Mouse (Mus musculus) layer of hippocampus, postnatal 36 days (tissue): ENCODE results near the gene Defb10. TPM values are rescaled to one million over a fixed set of nuclear protein-coding genes. Genes with fewer than 3 reads are reported as not detected.
"Not testable (repeated sequence)": the region's sequence is repeated elsewhere in the genome, so short reads cannot be mapped to it uniquely, and the experiment has no call there.

Experiments used
- DNase-seq, 2 experiments: peaks; one replicate each; pipeline ENCODE4 v3.0.0; 2022
- total RNA-seq, 2 experiments: library from RNA; stranded (reverse); gene quantifications; 2 replicates each; pipeline ENCODE4 v1.2.3; 2021

Gene Defb10
- not detected for total RNA-seq

DNA sequence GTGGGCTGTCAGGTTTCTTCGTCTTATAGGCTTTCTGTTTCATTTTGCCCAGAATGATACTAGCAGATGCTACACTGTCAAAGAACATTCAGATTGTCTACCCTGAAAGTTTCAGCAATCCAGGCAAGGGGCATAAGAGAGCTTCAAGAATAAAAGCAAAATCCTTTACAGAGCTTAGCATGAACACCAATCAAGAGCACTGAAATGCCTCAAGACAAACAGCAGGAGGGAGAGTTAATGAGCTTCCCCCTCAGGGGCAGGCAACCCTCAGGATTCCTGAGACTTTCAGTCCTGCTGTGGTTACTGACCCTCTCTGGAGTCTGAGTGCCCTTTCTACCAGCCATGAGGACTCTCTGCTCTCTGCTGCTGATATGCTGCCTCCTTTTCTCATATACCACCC is at the start of gene Defb10:
TSS of gene Defb10 (plus strand) at position 316 of the 400 bp plus-strand sequence.
- DNase-seq: not testable (repeated sequence)

DNA sequence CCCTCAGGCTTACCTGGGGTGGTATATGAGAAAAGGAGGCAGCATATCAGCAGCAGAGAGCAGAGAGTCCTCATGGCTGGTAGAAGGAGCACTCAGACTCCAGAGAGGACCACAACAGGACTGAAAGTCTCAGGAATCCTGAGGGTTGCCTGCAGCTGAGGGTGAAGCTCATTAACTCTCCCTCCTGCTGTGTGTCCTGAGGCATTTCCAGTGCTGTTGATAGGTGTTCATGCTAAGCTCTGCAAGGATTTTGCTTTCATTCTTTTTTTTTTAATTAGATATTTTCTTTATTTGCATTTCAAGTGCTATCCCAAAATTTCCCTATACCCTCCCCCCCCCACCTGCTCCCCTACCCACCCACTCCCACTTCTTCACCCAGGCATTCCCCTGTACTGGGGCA is 26.6 kb downstream of the Defb10 start, which contains the start of gene Defb9:
TSS of gene Defb9 (minus strand) at position 101 of the 400 bp plus-strand sequence.
- not testable (repeated sequence) for DNase-seq

DNA sequence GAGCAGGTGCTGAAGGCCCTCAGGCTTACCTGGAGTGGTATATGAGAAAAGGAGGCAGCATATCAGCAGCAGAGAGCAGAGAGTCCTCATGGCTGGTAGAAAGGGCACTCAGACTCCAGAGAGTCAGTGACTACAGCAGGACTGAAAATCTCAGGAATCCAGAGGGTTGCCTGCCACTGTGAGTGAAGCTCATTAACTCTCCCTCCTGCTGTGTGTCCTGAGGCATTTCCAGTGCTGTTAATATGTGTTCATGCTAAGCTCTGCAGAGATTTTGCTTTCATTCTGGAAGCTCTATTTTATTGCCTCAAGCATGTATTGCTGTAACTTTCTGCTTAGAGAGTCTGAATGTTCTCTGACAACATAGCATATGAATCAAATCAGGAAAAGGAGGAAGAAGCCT is 47.6 kb downstream of the Defb10 start, which contains the start of gene Defb11:
TSS of gene Defb11 (minus strand) at position 123 of the 400 bp plus-strand sequence.
- DNase-seq: not testable (repeated sequence)

Other genes with a start within 250 kb of the Defb10 start
- not detected for gene Defa26, start 240.7 kb upstream of the Defb10 start, total RNA-seq
- not detected for gene Defa17, start 203.1 kb upstream of the Defb10 start, total RNA-seq
- not detected for gene Defa34, start 193.1 kb upstream of the Defb10 start, total RNA-seq
- not detected for gene AY761184, start 155.3 kb upstream of the Defb10 start, total RNA-seq
- not detected for gene Defa24, start 124.4 kb upstream of the Defb10 start, total RNA-seq
- gene Defb50, start 35.4 kb upstream of the Defb10 start, total RNA-seq: not detected
- not detected for gene Defb2, start 19.0 kb upstream of the Defb10 start, total RNA-seq
- not detected for gene Defb9, start 26.5 kb downstream of the Defb10 start, total RNA-seq
- gene Defb11, start 47.5 kb downstream of the Defb10 start, total RNA-seq: not detected
- not detected for gene Defb15, start 73.8 kb downstream of the Defb10 start, total RNA-seq
- gene Defb35, start 79.5 kb downstream of the Defb10 start, total RNA-seq: not detected
- gene Defb13, start 87.9 kb downstream of the Defb10 start, total RNA-seq: not detected
- not detected for gene Fam90a1a, start 99.8 kb downstream of the Defb10 start, total RNA-seq
- gene Ccdc70, start 110.9 kb downstream of the Defb10 start, total RNA-seq: not detected
- gene Atp7b, start 201.4 kb downstream of the Defb10 start, total RNA-seq: 1 to 10 TPM; 1.9 to 2.1 TPM
- gene Alg11, start 201.8 kb downstream of the Defb10 start, total RNA-seq: 10 to 100 TPM; 37.6 to 42.8 TPM